Mouse (Mus musculus) hindbrain, embryonic 13.5 days (tissue): ENCODE data around the gene A830005F24Rik. TPM values are rescaled to one million over a fixed set of nuclear protein-coding genes. Genes with fewer than 3 reads are reported as not detected.

ENCODE experiments used
- ATAC-seq: fragments of 200-750 bp; cut with Nextera tagmentation; 2 replicates; pipeline ENCODE4 v1.8.0; 2017; ENCODE audit warnings: moderate TSS enrichment; ENCODE audit not compliant: low FRiP score
- H3K27ac ChIP-seq: fragments of 300-500 bp; sonication (generic); 2 replicates; pipeline ENCODE4 v1.5.1; 2015; ENCODE audit warnings: inconsistent platforms, mild to moderate bottlenecking, moderate library complexity
- H3K27me3 ChIP-seq: fragments of 300-500 bp; sonication (generic); 2 replicates; pipeline ENCODE4 v1.6.1; 2015; ENCODE audit warnings: mild to moderate bottlenecking, inconsistent platforms
- H3K36me3 ChIP-seq: fragments of 300-500 bp; sonication (generic); 2 replicates; pipeline ENCODE4 v1.6.1; 2015; ENCODE audit warnings: mild to moderate bottlenecking, inconsistent platforms
- H3K4me1 ChIP-seq: fragments of 300-500 bp; sonication (generic); replicated peaks from 2 replicates; pipeline ENCODE4 v1.6.1; 2015; ENCODE audit warnings: inconsistent platforms
- H3K4me2 ChIP-seq: fragments of 300-500 bp; sonication (generic); 2 replicates; pipeline ENCODE4 v1.6.1; 2015; ENCODE audit warnings: inconsistent platforms, mild to moderate bottlenecking, moderate library complexity
- H3K4me3 ChIP-seq: fragments of 300-500 bp; sonication (generic); 2 replicates; pipeline ENCODE4 v1.5.1; 2015; ENCODE audit warnings: mild to moderate bottlenecking, inconsistent platforms
- H3K9ac ChIP-seq: fragments of 300-500 bp; sonication (generic); 2 replicates; pipeline ENCODE4 v1.6.1; 2015; ENCODE audit warnings: mild to moderate bottlenecking, inconsistent platforms
- H3K9me3 ChIP-seq: fragments of 300-500 bp; sonication (generic); 2 replicates; pipeline ENCODE4 v1.6.1; 2016; ENCODE audit warnings: inconsistent platforms
- WGBS: fragments of 180-500 bp; shearing (Covaris S2); methylation state at CpG from one replicate; pipeline ENCODE4 v1.1.7; 2015; 5-methylcytosine and 5-hydroxymethylcytosine counted together
- polyA plus RNA-seq: library from polyadenylated mRNA; unstranded; fragments of >200 nt; fragmentation: Nextera tagmentation; extraction: Ambion mirVana; gene quantifications from 2 replicates; pipeline ENCODE4 v1.2.1, GENCODE M21; 2015

A830005F24Rik gene
- polyA plus RNA-seq = 3.6 and 4.4 TPM in 2 replicates

- Histone ChIP-seq H3K4me1 (peaks cover 17% of the 10 kb centered on the region), H3K9ac (peak within 1 kb of the TSS; percentile 91), H3K9me3 (no peaks in the 10 kb centered on the region), H3K4me2 (peak within 1 kb of the TSS; percentile 85), H3K27ac (peak within 1 kb of the TSS; percentile 73; the same call in 1 of the 2 replicates), H3K36me3 (0 out of 2 replicates have a peak, but pooled peaks cover 4% of the 10 kb centered on the region), H3K27me3 (no peaks in the 10 kb centered on the region), H3K4me3 (peak within 1 kb of the TSS; percentile 82)
- ATAC-seq = peak; percentile 99
- WGBS = 2% methylated on average over 34 of the region's 34 CpGs
These were observed at the start of gene A830005F24Rik, which contains the start of gene Zfp169 for GRCm38 (mm10) chr13:48513003-48513929. Gene A830005F24Rik, plus strand, starts transcription at chr13:48513570. Gene Zfp169, minus strand, starts transcription at chr13:48513451.

- Histone ChIP-seq H3K4me3 (no peak overlapping the region), H3K27ac (peak overlapping the region; percentile 40), H3K27me3 (no peaks in the 10 kb centered on the region), H3K9ac (no peak overlapping the region), H3K9me3 (no peaks in the 10 kb centered on the region), H3K4me1 (peaks cover 29% of the 10 kb centered on the region), H3K4me2 (no peak overlapping the region), H3K36me3 (no peaks in the 10 kb centered on the region)
- 13% methylated on average over 4 of the region's 4 CpGs for WGBS
- peak; percentile 68; the same call in 1 of the 2 replicates for ATAC-seq
These were observed 49.2 kb upstream of the A830005F24Rik start for GRCm38 (mm10) chr13:48464170-48464569.

- H3K4me3 ChIP-seq = no peak overlapping the region
- H3K4me2 ChIP-seq = peak overlapping the region; percentile 34
- ATAC-seq = no peak
- peak overlapping the region; percentile 49 for H3K9ac ChIP-seq
- H3K9me3 ChIP-seq = no peaks in the 10 kb centered on the region
- WGBS = 26% methylated on average over 10 of the region's 10 CpGs
- peaks cover 29% of the 10 kb centered on the region for H3K4me1 ChIP-seq
- no peaks in the 10 kb centered on the region for H3K36me3 ChIP-seq
- H3K27me3 ChIP-seq = no peaks in the 10 kb centered on the region
- H3K27ac ChIP-seq = peak overlapping the region; percentile 71
These were observed 47.2 kb upstream of the A830005F24Rik start for GRCm38 (mm10) chr13:48466186-48466585.

- H3K9ac ChIP-seq = no peak overlapping the region
- no peaks in the 10 kb centered on the region for H3K27me3 ChIP-seq
- no peak overlapping the region for H3K27ac ChIP-seq
- no peak overlapping the region for H3K4me3 ChIP-seq
- WGBS = 58% methylated on average over 15 of the region's 15 CpGs
- H3K4me1 ChIP-seq = peaks cover 29% of the 10 kb centered on the region
- no peak overlapping the region for H3K4me2 ChIP-seq
- no peaks in the 10 kb centered on the region for H3K36me3 ChIP-seq
- no peaks in the 10 kb centered on the region for H3K9me3 ChIP-seq
- no peak for ATAC-seq
These were observed 44.7 kb upstream of the A830005F24Rik start for GRCm38 (mm10) chr13:48468656-48469180.

GRCm38 (mm10) chr13:48483606-48484005 lies 29.8 kb upstream of the A830005F24Rik start:
- no peak for ATAC-seq
- Histone ChIP-seq H3K4me3 (no peak overlapping the region), H3K27ac (no peak overlapping the region), H3K36me3 (peaks cover 39% of the 10 kb centered on the region), H3K4me2 (no peak overlapping the region), H3K9ac (no peak overlapping the region), H3K9me3 (no peaks in the 10 kb centered on the region), H3K4me1 (no peaks in the 10 kb centered on the region), H3K27me3 (no peaks in the 10 kb centered on the region)
- WGBS = 92% methylated on average over 4 of the region's 4 CpGs

- H3K27ac ChIP-seq = no peak overlapping the region
- H3K9me3 ChIP-seq = peaks cover 6% of the 10 kb centered on the region; the same call in 1 of the 2 replicates
- H3K27me3 ChIP-seq = no peaks in the 10 kb centered on the region
- ATAC-seq = no peak
- peaks cover 88% of the 10 kb centered on the region for H3K36me3 ChIP-seq
- 92% methylated on average over 35 of the region's 35 CpGs for WGBS
- H3K9ac ChIP-seq = no peak overlapping the region
- no peak overlapping the region for H3K4me2 ChIP-seq
- H3K4me1 ChIP-seq = no peaks in the 10 kb centered on the region
- H3K4me3 ChIP-seq = no peak overlapping the region
These were observed 22.8 kb upstream of the A830005F24Rik start for GRCm38 (mm10) chr13:48490396-48491182.

- Histone ChIP-seq H3K4me3 (no peak overlapping the region), H3K27ac (no peak overlapping the region), H3K9me3 (peaks cover 9% of the 10 kb centered on the region; the same call in 1 of the 2 replicates), H3K4me1 (peaks cover 9% of the 10 kb centered on the region), H3K36me3 (peaks cover 70% of the 10 kb centered on the region), H3K27me3 (no peaks in the 10 kb centered on the region), H3K4me2 (no peak overlapping the region), H3K9ac (no peak overlapping the region)
- 81% methylated on average over 5 of the region's 5 CpGs for WGBS
- no peak for ATAC-seq
These were observed 20.2 kb upstream of the A830005F24Rik start for GRCm38 (mm10) chr13:48493183-48493582.

GRCm38 (mm10) chr13:48497693-48498221 lies 15.6 kb upstream of the A830005F24Rik start:
- Histone ChIP-seq H3K9me3 (peaks cover 9% of the 10 kb centered on the region; the same call in 1 of the 2 replicates), H3K36me3 (peaks cover 40% of the 10 kb centered on the region), H3K4me3 (peak overlapping the region; percentile 35), H3K27me3 (no peaks in the 10 kb centered on the region), H3K4me2 (peak overlapping the region; percentile 49), H3K9ac (no peak overlapping the region), H3K4me1 (peaks cover 16% of the 10 kb centered on the region), H3K27ac (peak overlapping the region; percentile 56; the same call in 1 of the 2 replicates)
- 9% methylated on average over 15 of the region's 15 CpGs for WGBS
- ATAC-seq = peak; percentile 98

- Histone ChIP-seq H3K27me3 (no peaks in the 10 kb centered on the region), H3K9ac (no peak overlapping the region), H3K4me1 (peaks cover 16% of the 10 kb centered on the region), H3K4me3 (no peak overlapping the region), H3K9me3 (peaks cover 9% of the 10 kb centered on the region; the same call in 1 of the 2 replicates), H3K4me2 (no peak overlapping the region), H3K36me3 (peaks cover 42% of the 10 kb centered on the region), H3K27ac (peak overlapping the region; percentile 56)
- no peak for ATAC-seq
- WGBS = 67% methylated on average over 4 of the region's 4 CpGs
These were observed 14.7 kb upstream of the A830005F24Rik start for GRCm38 (mm10) chr13:48498676-48499075.

GRCm38 (mm10) chr13:48502422-48502821 lies 10.9 kb upstream of the A830005F24Rik start:
- H3K4me2 ChIP-seq = no peak overlapping the region
- no peak for ATAC-seq
- H3K4me3 ChIP-seq = no peak overlapping the region
- H3K4me1 ChIP-seq = peaks cover 15% of the 10 kb centered on the region
- no peak overlapping the region for H3K9ac ChIP-seq
- 86% methylated on average over 5 of the region's 5 CpGs for WGBS
- no peak overlapping the region for H3K27ac ChIP-seq
- no peaks in the 10 kb centered on the region for H3K9me3 ChIP-seq
- H3K27me3 ChIP-seq = no peaks in the 10 kb centered on the region
- peaks cover 53% of the 10 kb centered on the region for H3K36me3 ChIP-seq

GRCm38 (mm10) chr13:48508661-48509060 lies 4.7 kb upstream of the A830005F24Rik start:
- WGBS = 96% methylated on average over 9 of the region's 9 CpGs
- H3K4me3 ChIP-seq = no peak overlapping the region
- H3K27ac ChIP-seq = no peak overlapping the region
- peaks cover 32% of the 10 kb centered on the region for H3K36me3 ChIP-seq
- no peak overlapping the region for H3K4me2 ChIP-seq
- no peaks in the 10 kb centered on the region for H3K27me3 ChIP-seq
- H3K9me3 ChIP-seq = no peaks in the 10 kb centered on the region
- peaks cover 12% of the 10 kb centered on the region for H3K4me1 ChIP-seq
- no peak overlapping the region for H3K9ac ChIP-seq
- ATAC-seq = no peak
